Mouse (Mus musculus): ENCODE data around the gene Preb.

GRCm38 (mm10) chr5:30974870-30975656 lies 14.9 kb upstream of the Preb start:
- no peak for TF ChIP-seq EP300 (IDR thresholded peaks at IDR 0.05; ENCODE audit: insufficient read depth, low read depth, low read length)
- TF ChIP-seq CTCF (IDR thresholded peaks at IDR 0.05) = no peak
